Mouse (Mus musculus): ENCODE measurements at regions not wholly inside any gene's neighbourhood (a gene's known extent, or its start where the extent isn't known, plus 50 kb on each side); places are given as distances from the start of the nearest gene placed in this dataset.
A peak's percentile ranks its signal among the peaks of the same experiment; 100 is the strongest.

- Histone ChIP-seq H3K27me3 (peaks cover 13% of the 10 kb centered on the region; the same call in 1 of the 2 replicates), H3K9me3 (no peaks in the 10 kb centered on the region; the same call in 1 of the 2 replicates), H3K4me3 (no peak overlapping the region), H3K36me3 (no peaks in the 10 kb centered on the region), H3K9ac (no peak overlapping the region), H3K4me2 (replicated peaks) (no peak overlapping the region), H3K4me1 (peaks cover 7% of the 10 kb centered on the region; the same call in 1 of the 2 replicates), H3K27ac (no peak overlapping the region)
- 66% methylated on average over 6 of the region's 6 CpGs for WGBS
- ATAC-seq (ENCODE audit: low FRiP score, low read depth), result no peak
Observed at GRCm38 (mm10) chr5:112081006-112081405, 171.3 kb downstream of the Cryba4 start.

- no peak overlapping the region for H3K4me2 ChIP-seq (replicated peaks)
- no peaks in the 10 kb centered on the region for H3K36me3 ChIP-seq
- H3K9me3 ChIP-seq, result no peaks in the 10 kb centered on the region
- no peaks in the 10 kb centered on the region for H3K4me1 ChIP-seq
- peaks cover 14% of the 10 kb centered on the region; the same call in 1 of the 2 replicates for H3K27me3 ChIP-seq
- H3K27ac ChIP-seq, result no peak overlapping the region
- WGBS, result 82% methylated on average over 7 of the region's 7 CpGs
- no peak overlapping the region for H3K4me3 ChIP-seq
- no peak for ATAC-seq (ENCODE audit: low FRiP score, low read depth)
- no peak overlapping the region for H3K9ac ChIP-seq
Observed at GRCm38 (mm10) chr5:112091867-112092535, 160.3 kb downstream of the Cryba4 start.

GRCm38 (mm10) chr5:112093905-112094571 lies 158.3 kb downstream of the Cryba4 start:
- Histone ChIP-seq H3K9me3 (no peaks in the 10 kb centered on the region), H3K4me3 (no peak overlapping the region), H3K36me3 (no peaks in the 10 kb centered on the region), H3K9ac (no peak overlapping the region), H3K4me1 (no peaks in the 10 kb centered on the region), H3K27me3 (peaks cover 25% of the 10 kb centered on the region), H3K27ac (no peak overlapping the region), H3K4me2 (replicated peaks) (no peak overlapping the region)
- no peak for ATAC-seq (ENCODE audit: low FRiP score, low read depth)
- WGBS, result 75% methylated on average over 17 of the region's 17 CpGs

- 62% methylated on average over 22 of the region's 22 CpGs for WGBS
- Histone ChIP-seq H3K4me2 (replicated peaks) (no peak overlapping the region), H3K36me3 (no peaks in the 10 kb centered on the region), H3K27ac (no peak overlapping the region), H3K27me3 (peaks cover 22% of the 10 kb centered on the region), H3K9me3 (no peaks in the 10 kb centered on the region), H3K4me3 (no peak overlapping the region), H3K4me1 (no peaks in the 10 kb centered on the region), H3K9ac (no peak overlapping the region)
- no peak for ATAC-seq (ENCODE audit: low FRiP score, low read depth)
Observed at GRCm38 (mm10) chr5:112098469-112099085, 153.7 kb downstream of the Cryba4 start.

- H3K27me3 ChIP-seq, result peaks cover 22% of the 10 kb centered on the region
- no peaks in the 10 kb centered on the region for H3K9me3 ChIP-seq
- 76% methylated on average over 17 of the region's 17 CpGs for WGBS
- no peak overlapping the region for H3K9ac ChIP-seq
- no peaks in the 10 kb centered on the region for H3K36me3 ChIP-seq
- ATAC-seq (ENCODE audit: low FRiP score, low read depth), result no peak
- H3K4me3 ChIP-seq, result no peak overlapping the region
- no peaks in the 10 kb centered on the region for H3K4me1 ChIP-seq
- no peak overlapping the region for H3K4me2 ChIP-seq (replicated peaks)
- H3K27ac ChIP-seq, result no peak overlapping the region
Observed at GRCm38 (mm10) chr5:112101739-112102590, 150.4 kb downstream of the Cryba4 start.

- no peak for ATAC-seq (ENCODE audit: low FRiP score, low read depth)
- Histone ChIP-seq H3K36me3 (no peaks in the 10 kb centered on the region), H3K27me3 (peaks cover 19% of the 10 kb centered on the region), H3K4me3 (no peak overlapping the region), H3K9me3 (no peaks in the 10 kb centered on the region), H3K9ac (no peak overlapping the region), H3K4me1 (no peaks in the 10 kb centered on the region), H3K4me2 (replicated peaks) (no peak overlapping the region), H3K27ac (no peak overlapping the region)
- 54% methylated on average over 22 of the region's 22 CpGs for WGBS
Observed at GRCm38 (mm10) chr5:112110306-112110969, 141.9 kb downstream of the Cryba4 start.

- ATAC-seq (ENCODE audit: low FRiP score, low read depth), result no peak
- H3K27me3 ChIP-seq, result peaks cover 28% of the 10 kb centered on the region; the same call in 1 of the 2 replicates
- H3K27ac ChIP-seq, result no peak overlapping the region
- no peak overlapping the region for H3K4me3 ChIP-seq
- H3K36me3 ChIP-seq, result no peaks in the 10 kb centered on the region
- H3K9ac ChIP-seq, result no peak overlapping the region
- peaks cover 18% of the 10 kb centered on the region for H3K4me1 ChIP-seq
- no peak overlapping the region for H3K4me2 ChIP-seq (replicated peaks)
- H3K9me3 ChIP-seq, result no peaks in the 10 kb centered on the region
- WGBS, result 67% methylated on average over 6 of the region's 6 CpGs
Observed at GRCm38 (mm10) chr5:112120766-112121165, 131.6 kb downstream of the Cryba4 start.

GRCm38 (mm10) chr5:112121554-112121953 lies 130.8 kb downstream of the Cryba4 start:
- ATAC-seq (ENCODE audit: low FRiP score, low read depth), result no peak
- Histone ChIP-seq H3K9ac (no peak overlapping the region), H3K27ac (no peak overlapping the region), H3K4me2 (replicated peaks) (no peak overlapping the region), H3K4me3 (no peak overlapping the region), H3K27me3 (peaks cover 23% of the 10 kb centered on the region; the same call in 1 of the 2 replicates), H3K4me1 (peaks cover 18% of the 10 kb centered on the region), H3K9me3 (no peaks in the 10 kb centered on the region), H3K36me3 (no peaks in the 10 kb centered on the region)
- 36% methylated on average over 9 of the region's 9 CpGs for WGBS

- Histone ChIP-seq H3K27ac (no peak overlapping the region), H3K4me3 (no peak overlapping the region), H3K9me3 (no peaks in the 10 kb centered on the region), H3K4me1 (peaks cover 18% of the 10 kb centered on the region), H3K27me3 (peaks cover 17% of the 10 kb centered on the region; the same call in 1 of the 2 replicates), H3K4me2 (replicated peaks) (no peak overlapping the region), H3K36me3 (no peaks in the 10 kb centered on the region), H3K9ac (no peak overlapping the region)
- no peak for ATAC-seq (ENCODE audit: low FRiP score, low read depth)
- WGBS, result 6% methylated on average over 5 of the region's 5 CpGs
Observed at GRCm38 (mm10) chr5:112122581-112122980, 129.7 kb downstream of the Cryba4 start.

- ATAC-seq (ENCODE audit: low FRiP score, low read depth), result no peak
- Histone ChIP-seq H3K9me3 (no peaks in the 10 kb centered on the region), H3K27ac (no peak overlapping the region), H3K9ac (no peak overlapping the region), H3K4me3 (no peak overlapping the region), H3K4me2 (replicated peaks) (no peak overlapping the region), H3K27me3 (peaks cover 18% of the 10 kb centered on the region), H3K36me3 (no peaks in the 10 kb centered on the region), H3K4me1 (no peaks in the 10 kb centered on the region)
- WGBS, result 62% methylated on average over 4 of the region's 4 CpGs
Observed at GRCm38 (mm10) chr5:112127171-112127570, 125.1 kb downstream of the Cryba4 start.

GRCm38 (mm10) chr5:112132746-112133145 lies 119.6 kb downstream of the Cryba4 start:
- ATAC-seq (ENCODE audit: low FRiP score, low read depth), result no peak
- 94% methylated on average over 1 of the region's 1 CpGs for WGBS

More at GRCm38 (mm10) chr5:112132746-112133145, 119.6 kb downstream of the Cryba4 start:
- no peak overlapping the region for H3K4me3 ChIP-seq
- H3K9ac ChIP-seq, result 0 out of 2 replicates have a peak overlapping the region, but pooled peaks have one; percentile 0
- H3K27me3 ChIP-seq, result peaks cover 4% of the 10 kb centered on the region
- no peaks in the 10 kb centered on the region for H3K9me3 ChIP-seq
- no peaks in the 10 kb centered on the region for H3K36me3 ChIP-seq
- H3K27ac ChIP-seq, result no peak overlapping the region
- H3K4me2 ChIP-seq (replicated peaks), result no peak overlapping the region
- peaks cover 13% of the 10 kb centered on the region; the same call in 1 of the 2 replicates for H3K4me1 ChIP-seq
